Mouse (Mus musculus) right cerebral cortex, postnatal 14 days (tissue): Measurements from ENCODE around the gene Mta1.

ENCODE experiments used
- DNase-seq: peaks from one replicate; pipeline ENCODE4 v3.0.0; 2022

Gene Mta1

GRCm38 (mm10) chr12:113097749-113098281 lies at the start of gene Mta1:
Gene Mta1, plus strand, starts transcription at chr12:113098278.
- peak; percentile 55 for DNase-seq

GRCm38 (mm10) chr12:113049836-113050235 lies 48.2 kb upstream of the Mta1 start:
- DNase-seq, result no peak

GRCm38 (mm10) chr12:113050671-113051070 lies 47.4 kb upstream of the Mta1 start:
- no peak for DNase-seq

- DNase-seq, result no peak
Observed at GRCm38 (mm10) chr12:113051628-113052403, 46.3 kb upstream of the Mta1 start.

- DNase-seq, result no peak
Observed at GRCm38 (mm10) chr12:113056089-113056488, 42.0 kb upstream of the Mta1 start.

GRCm38 (mm10) chr12:113060178-113060577 lies 37.9 kb upstream of the Mta1 start:
- no peak for DNase-seq

GRCm38 (mm10) chr12:113061606-113062005 lies 36.5 kb upstream of the Mta1 start:
- no peak for DNase-seq

- no peak for DNase-seq
Observed at GRCm38 (mm10) chr12:113062201-113062600, 35.9 kb upstream of the Mta1 start.

GRCm38 (mm10) chr12:113063700-113064099 lies 34.4 kb upstream of the Mta1 start:
- no peak for DNase-seq

- DNase-seq, result no peak
Observed at GRCm38 (mm10) chr12:113068002-113068401, 30.1 kb upstream of the Mta1 start.

- DNase-seq, result no peak
Observed at GRCm38 (mm10) chr12:113069389-113069788, 28.7 kb upstream of the Mta1 start.

GRCm38 (mm10) chr12:113071321-113071720 lies 26.8 kb upstream of the Mta1 start:
- DNase-seq, result no peak

GRCm38 (mm10) chr12:113071827-113072226 lies 26.3 kb upstream of the Mta1 start:
- DNase-seq, result no peak

GRCm38 (mm10) chr12:113073420-113074328 lies 24.4 kb upstream of the Mta1 start:
- peak; percentile 52 for DNase-seq

GRCm38 (mm10) chr12:113074329-113075062 lies 23.6 kb upstream of the Mta1 start, which contains the start of gene Tex22:
Gene Tex22, plus strand, starts transcription at chr12:113074502.
- peak; percentile 88 for DNase-seq

- peak; percentile 86 for DNase-seq
Observed at GRCm38 (mm10) chr12:113075063-113075454, 23.0 kb upstream of the Mta1 start.

GRCm38 (mm10) chr12:113075486-113075885 lies 22.6 kb upstream of the Mta1 start:
- no peak for DNase-seq

- DNase-seq, result no peak
Observed at GRCm38 (mm10) chr12:113087276-113087675, 10.8 kb upstream of the Mta1 start.

GRCm38 (mm10) chr12:113088026-113088425 lies 10.1 kb upstream of the Mta1 start:
- no peak for DNase-seq

GRCm38 (mm10) chr12:113089107-113089506 lies 9.0 kb upstream of the Mta1 start:
- DNase-seq, result no peak

- DNase-seq, result no peak
Observed at GRCm38 (mm10) chr12:113090053-113090452, 8.0 kb upstream of the Mta1 start.

- DNase-seq, result no peak
Observed at GRCm38 (mm10) chr12:113097040-113097439, 1.0 kb upstream of the Mta1 start.
